Mouse (Mus musculus) heart, adult 2 months (tissue): ENCODE measurements around the gene Hoxb8. TPM values are rescaled to one million over a fixed set of nuclear protein-coding genes. Genes with fewer than 3 reads are reported as not detected.
A peak's percentile ranks its signal among the peaks of the same experiment; 100 is the strongest.

Source experiments
- DNase-seq, 2 experiments: peaks; one replicate each; pipeline ENCODE4 v3.0.0; 2021
- H3K27ac ChIP-seq: fragments of 200-600 bp; 2 replicates; pipeline ENCODE4 v1.8.1; 2022
- H3K27me3 ChIP-seq: fragments of 200-500 bp; 2 replicates; pipeline ENCODE4 v1.6.1; 2012; ENCODE audit warnings: mild to moderate bottlenecking, low read length, inconsistent platforms, mixed read lengths; ENCODE audit not compliant: control insufficient read depth, insufficient read depth
- H3K36me3 ChIP-seq: fragments of 200-500 bp; 2 replicates; pipeline ENCODE4 v1.6.1; 2012; ENCODE audit warnings: low read length, inconsistent platforms; ENCODE audit not compliant: control insufficient read depth, insufficient read depth
- H3K4me1 ChIP-seq: fragments of 200-500 bp; 2 replicates; pipeline ENCODE4 v1.6.1; 2011; ENCODE audit warnings: low read length; ENCODE audit not compliant: control insufficient read depth, insufficient read depth
- H3K4me3 ChIP-seq: fragments of 200-600 bp; 2 replicates; pipeline ENCODE4 v1.8.1; 2022
- H3K79me2 ChIP-seq: fragments of 200-500 bp; replicated peaks from 2 replicates; pipeline ENCODE4 v1.6.1; 2012; ENCODE audit warnings: mild to moderate bottlenecking, inconsistent platforms, low read length, moderate library complexity, mixed read lengths; ENCODE audit not compliant: control insufficient read depth, insufficient read depth
- H3K9ac ChIP-seq: fragments of 200-500 bp; 2 replicates; pipeline ENCODE4 v1.6.1; 2012; ENCODE audit warnings: low read depth, mild to moderate bottlenecking, control low read depth, inconsistent platforms, low read length, mixed read lengths
- CTCF ChIP-seq: fragments of 200-600 bp; IDR thresholded peaks from 2 replicates; pipeline ENCODE4 v1.8.1; 2022; ENCODE audit warnings: antibody characterized with exemption, mild to moderate bottlenecking, moderate library complexity
- EP300 ChIP-seq: fragments of 200-500 bp; IDR thresholded peaks from 2 replicates; pipeline ENCODE4 v1.6.1; 2011; ENCODE audit warnings: low read depth, low read length, control low read depth; ENCODE audit not compliant: insufficient read depth
- POLR2A ChIP-seq: fragments of 200-500 bp; IDR thresholded peaks from 2 replicates; pipeline ENCODE4 v1.6.1; 2011; ENCODE audit warnings: mild to moderate bottlenecking, low read depth, low read length, control low read depth; ENCODE audit not compliant: insufficient read depth
- WGBS: fragments of 180-500 bp; shearing (Covaris S2); methylation state at CpG from one replicate; pipeline ENCODE4 v1.1.7; 2018; 5-methylcytosine and 5-hydroxymethylcytosine counted together
- intact Hi-C: fragments of 180-260 bp; cut with DNase I; formaldehyde crosslinking; loops from one replicate; pipeline ENCODE4 v1.15.1; 2025
- polyA plus RNA-seq: library from polyadenylated mRNA; depleted of rRNA; stranded (reverse); fragments of >200 nt; gene quantifications from 2 replicates; pipeline ENCODE4 v1.2.3, GENCODE M21; 2012
- total RNA-seq, 2 experiments: library from RNA; stranded (reverse); gene quantifications; 2 replicates each; pipeline ENCODE4 v1.2.3; 2021

Hoxb8 gene
- total and polyA plus RNA-seq, 3 experiments = not detected

DNA sequence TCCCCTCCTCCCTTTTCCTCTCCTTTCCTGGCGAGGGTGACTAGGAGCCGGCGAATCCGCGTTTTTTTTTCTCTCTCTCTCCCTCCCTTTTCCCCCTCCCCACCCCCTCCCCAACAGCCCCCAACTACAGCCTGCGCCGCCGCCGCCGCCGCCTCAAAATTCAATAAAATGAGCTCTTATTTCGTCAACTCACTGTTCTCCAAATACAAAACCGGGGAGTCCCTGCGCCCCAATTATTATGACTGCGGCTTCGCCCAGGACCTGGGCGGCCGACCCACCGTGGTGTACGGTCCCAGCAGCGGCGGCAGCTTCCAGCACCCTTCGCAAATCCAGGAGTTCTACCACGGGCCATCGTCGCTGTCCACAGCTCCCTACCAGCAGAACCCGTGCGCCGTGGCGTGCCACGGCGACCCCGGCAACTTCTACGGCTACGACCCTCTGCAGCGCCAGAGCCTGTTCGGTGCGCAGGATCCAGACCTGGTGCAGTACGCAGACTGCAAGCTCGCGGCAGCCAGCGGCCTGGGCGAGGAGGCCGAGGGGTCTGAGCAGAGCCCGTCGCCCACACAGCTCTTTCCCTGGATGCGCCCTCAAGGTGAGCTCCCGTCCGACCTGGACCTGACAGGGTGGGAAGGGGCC, 1.2 kb downstream of the Hoxb8 start:
- WGBS = 3% methylated on average over 49 of the region's 49 CpGs

DNA sequence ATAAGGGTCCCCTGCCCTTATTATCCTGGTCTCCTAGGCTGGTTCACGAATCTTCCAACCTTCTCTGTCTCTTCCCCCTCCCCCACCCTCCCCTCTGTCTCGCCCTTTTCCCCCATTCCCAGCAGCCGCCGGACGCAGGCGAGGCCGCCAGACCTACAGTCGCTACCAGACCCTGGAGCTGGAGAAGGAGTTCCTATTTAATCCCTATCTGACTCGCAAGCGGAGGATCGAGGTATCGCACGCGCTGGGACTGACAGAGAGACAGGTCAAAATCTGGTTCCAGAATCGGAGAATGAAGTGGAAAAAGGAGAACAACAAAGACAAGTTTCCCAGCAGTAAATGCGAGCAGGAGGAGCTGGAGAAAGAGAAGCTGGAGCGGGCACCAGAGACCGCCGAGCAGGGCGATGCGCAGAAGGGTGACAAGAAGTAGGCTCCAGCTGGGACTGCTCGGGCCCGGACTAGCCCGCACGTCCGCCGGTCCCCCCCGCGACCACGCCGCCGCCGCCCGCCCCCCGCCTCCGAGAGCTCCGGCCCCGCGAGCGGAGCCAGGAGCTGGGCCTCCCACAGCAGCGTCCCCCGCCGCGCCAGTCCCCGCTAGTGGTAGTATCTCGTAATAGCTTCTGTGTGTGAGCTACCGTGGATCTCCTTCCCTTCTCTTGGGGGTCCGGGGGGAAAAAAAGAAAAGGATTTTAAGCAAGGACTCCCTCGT, 2.5 kb downstream of the Hoxb8 start:
- H3K9ac ChIP-seq = peak overlapping the region; percentile 39; the same call in 1 of the 2 replicates
- WGBS = 2% methylated on average over 48 of the region's 49 CpGs
- intact Hi-C loops = loop anchor here (10.0 kb wide), 2 partner anchors 279 to 441 kb away; partner anchors contain the start of gene Igf2bp1
- H3K27ac ChIP-seq = no peak overlapping the region
- peaks cover 57% of the 10 kb centered on the region for H3K27me3 ChIP-seq
- no peaks in the 10 kb centered on the region for H3K36me3 ChIP-seq
- TF ChIP-seq EP300 (no peak), CTCF (peak; percentile 48)
- peak overlapping the region; percentile 15; the same call in 1 of the 2 replicates for H3K4me3 ChIP-seq
- peak in 1 of 2 experiments; percentile 50 for DNase-seq
- H3K79me2 ChIP-seq = no peaks in the 10 kb centered on the region
- peaks cover 1% of the 10 kb centered on the region; the same call in 1 of the 2 replicates for H3K4me1 ChIP-seq

More for the DNA sequence above, 1.2 kb downstream of the Hoxb8 start:
- Histone ChIP-seq H3K27ac (no peak overlapping the region), H3K4me1 (peaks cover 1% of the 10 kb centered on the region; the same call in 1 of the 2 replicates), H3K9ac (no peak overlapping the region), H3K36me3 (no peaks in the 10 kb centered on the region), H3K4me3 (no peak overlapping the region), H3K79me2 (no peaks in the 10 kb centered on the region), H3K27me3 (peaks cover 54% of the 10 kb centered on the region)
- no peak for DNase-seq
- TF ChIP-seq EP300 (no peak), POLR2A (no peak), CTCF (no peak)
- intact Hi-C loops = loop anchor here (10.0 kb wide), 2 partner anchors 278 to 442 kb away; partner anchors contain the start of gene Igf2bp1

DNA sequence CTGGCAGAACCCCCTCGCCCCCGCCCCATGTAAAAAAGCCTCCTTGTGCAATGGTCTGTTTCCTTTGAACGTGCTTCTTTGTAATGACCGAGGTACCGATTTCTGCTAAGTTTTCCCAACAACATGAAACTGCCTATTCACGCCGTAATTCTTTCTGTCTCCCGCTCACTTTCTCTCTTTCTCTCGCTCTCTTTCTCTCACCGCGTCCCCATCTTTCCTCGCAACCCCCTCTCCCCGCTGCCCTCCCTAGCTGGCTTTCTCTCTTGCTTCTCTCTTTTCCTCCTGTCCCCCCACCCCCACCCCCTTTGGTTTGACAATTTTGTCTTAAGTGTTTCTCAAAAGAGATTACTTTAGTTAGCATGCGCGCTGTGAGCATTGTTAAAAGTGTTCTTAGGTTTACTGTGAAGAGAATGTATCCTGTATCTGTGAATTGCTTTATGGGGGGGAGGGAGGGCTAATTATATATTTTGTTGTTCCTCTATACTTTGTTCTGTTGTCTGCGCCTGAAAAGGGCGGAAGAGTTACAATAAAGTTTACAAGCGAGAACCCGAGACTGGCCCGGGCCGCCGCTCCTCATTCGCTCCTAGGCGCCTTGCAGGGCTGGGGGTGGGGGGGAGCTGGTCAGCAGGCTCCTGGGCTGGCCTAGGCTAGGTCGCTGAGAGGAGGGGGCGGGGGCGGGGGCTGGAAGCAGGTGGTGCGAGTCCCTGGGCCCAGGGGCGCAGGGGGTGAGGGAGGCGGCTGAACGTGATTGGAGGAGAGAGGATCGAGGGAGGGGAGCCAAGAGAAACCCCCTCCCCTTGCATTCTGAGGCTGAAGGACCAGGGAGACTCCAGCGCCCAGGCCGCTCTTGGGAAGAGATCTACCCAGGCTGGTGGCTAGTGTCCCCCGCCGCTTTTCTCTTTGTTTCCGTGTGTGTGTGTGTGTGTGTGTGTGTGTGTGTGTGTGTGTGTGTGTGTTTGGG, 3.3 kb downstream of the Hoxb8 start:
- no peak for DNase-seq
- Histone ChIP-seq H3K4me1 (peaks cover 1% of the 10 kb centered on the region; the same call in 1 of the 2 replicates), H3K27ac (no peak overlapping the region), H3K9ac (no peak overlapping the region), H3K36me3 (no peaks in the 10 kb centered on the region), H3K27me3 (peaks cover 52% of the 10 kb centered on the region), H3K4me3 (no peak overlapping the region; the same call in 1 of the 2 replicates), H3K79me2 (no peaks in the 10 kb centered on the region)
- 5% methylated on average over 36 of the region's 37 CpGs for WGBS
- intact Hi-C loops = loop anchor here (10.0 kb wide), 2 partner anchors 280 to 440 kb away; partner anchors contain the start of gene Igf2bp1
- TF ChIP-seq POLR2A = no peak
- TF ChIP-seq EP300 = no peak
- no peak for TF ChIP-seq CTCF

DNA sequence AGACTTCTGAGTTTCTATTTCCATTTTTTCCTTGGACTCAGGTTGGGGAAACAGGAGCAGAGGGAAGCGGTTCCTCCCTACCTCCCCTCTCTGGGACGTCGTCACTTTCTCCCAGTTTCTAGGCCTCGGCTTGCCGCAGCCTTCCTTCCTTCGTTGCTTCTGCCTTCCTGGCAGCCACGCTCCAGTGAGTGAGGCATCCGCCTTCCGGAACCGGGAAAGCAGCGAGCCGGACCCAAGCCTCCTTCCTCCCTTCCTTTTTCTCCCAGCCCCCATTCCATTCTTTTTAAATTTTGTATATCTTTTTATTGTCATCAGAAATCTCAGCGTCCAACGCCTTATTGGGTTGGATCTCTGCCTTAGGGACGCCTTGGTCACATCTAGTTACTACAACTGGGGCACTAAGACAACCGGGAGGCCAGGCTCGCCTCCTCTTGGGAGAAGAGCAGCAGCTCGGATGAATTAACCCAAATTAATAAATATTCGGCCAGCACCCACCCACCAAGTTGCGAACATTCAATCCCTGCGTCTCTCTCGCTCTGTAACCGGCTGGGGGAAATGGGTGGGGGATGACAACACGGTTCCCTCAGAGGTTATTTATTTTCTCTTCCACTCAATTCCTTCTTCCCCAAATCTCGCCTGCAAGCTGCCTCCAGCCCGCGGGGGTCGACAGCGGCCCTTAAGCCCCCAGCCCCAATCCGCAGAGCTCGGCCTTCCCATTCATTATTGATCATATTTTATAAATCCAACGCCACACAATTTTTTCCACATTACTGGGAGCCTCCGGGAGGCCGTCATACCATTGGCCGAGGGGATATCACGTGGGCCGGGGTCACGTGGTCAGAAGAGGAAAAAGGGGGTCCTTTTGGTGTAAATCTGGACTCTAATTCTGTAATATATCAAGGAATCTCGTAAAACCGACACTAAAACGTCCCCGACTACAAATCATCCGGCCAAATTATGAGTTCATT, 4.3 kb downstream of the Hoxb8 start, which contains the start of gene Hoxb7:
Gene Hoxb7, plus strand, starts transcription at position 853 of the 968 bp plus-strand sequence.
- Histone ChIP-seq H3K4me1 (peaks cover 1% of the 10 kb centered on the region; the same call in 1 of the 2 replicates), H3K79me2 (no peaks in the 10 kb centered on the region), H3K36me3 (no peaks in the 10 kb centered on the region), H3K9ac (no peak within 1 kb of the TSS), H3K27ac (no peak within 1 kb of the TSS), H3K27me3 (peaks cover 51% of the 10 kb centered on the region), H3K4me3 (peak within 1 kb of the TSS; percentile 11; the same call in 1 of the 2 replicates)
- WGBS = 4% methylated on average over 43 of the region's 43 CpGs
- intact Hi-C loops = loop anchor here (10.0 kb wide), 2 partner anchors 281 to 439 kb away; partner anchors contain the start of gene Igf2bp1
- no peak for DNase-seq
- TF ChIP-seq CTCF = no peak
